Mouse (Mus musculus) bone marrow, adult 2 months (tissue): ENCODE data around the gene Mlst8.

Experiments used
- CTCF ChIP-seq: fragments of 200-500 bp; IDR thresholded peaks from 2 replicates; pipeline ENCODE4 v1.5.1; 2011; ENCODE audit warnings: low read length, control low read depth; ENCODE audit not compliant: control insufficient read depth, insufficient read depth
- POLR2A ChIP-seq: fragments of 200-500 bp; IDR thresholded peaks from 2 replicates; pipeline ENCODE4 v1.6.1; 2011; ENCODE audit warnings: low read depth, mild to moderate bottlenecking, control low read depth, low read length, borderline replicate concordance; ENCODE audit not compliant: control insufficient read depth

DNA sequence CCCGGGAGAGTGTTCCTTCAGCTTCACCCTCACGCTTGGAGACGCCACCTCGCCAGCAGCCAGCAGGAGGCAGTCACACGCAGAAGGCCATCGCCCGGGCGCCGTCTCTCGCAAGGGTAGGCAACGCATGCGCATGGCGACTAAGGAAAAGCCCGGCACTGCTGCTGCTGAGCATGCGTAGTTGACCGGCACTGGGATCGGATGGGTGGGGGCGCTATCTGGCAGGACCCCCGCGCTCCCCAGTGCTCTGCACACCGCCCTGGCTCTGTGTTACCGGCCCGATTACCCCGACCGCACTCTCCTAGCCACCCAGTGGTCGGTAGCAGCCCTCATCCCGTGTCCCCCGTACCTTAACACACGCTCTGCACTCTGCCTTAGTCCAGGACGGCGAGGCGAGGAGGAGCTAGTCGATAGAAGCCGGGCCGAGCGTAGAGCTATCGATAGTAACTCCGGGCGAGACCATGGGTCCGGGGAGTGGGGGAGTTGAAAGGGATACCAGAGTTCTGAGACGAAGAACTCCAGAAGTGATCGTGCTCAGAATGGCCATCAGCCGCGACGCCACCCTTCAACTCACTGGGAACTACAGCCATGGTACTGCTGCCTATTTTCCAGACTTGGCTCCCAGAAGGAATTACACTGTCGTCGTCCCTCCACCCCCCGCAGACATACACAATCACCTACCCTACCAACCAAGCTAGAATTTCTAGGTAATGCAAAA, at the start of gene Mlst8:
- TF ChIP-seq POLR2A (peak; percentile 73; the same call in 1 of the 2 replicates), CTCF (peak; percentile 96)
